Mouse (Mus musculus): ENCODE results near the gene Cmtm8.

The Cmtm8 gene

GRCm38 (mm10) chr9:114844017-114844662 lies at the start of gene Cmtm8:
Gene Cmtm8, minus strand, starts transcription at chr9:114844156.
- peak; percentile 30 to 55 for DNase-seq (ENCODE audit: low spot score in 2 of 2)

- no peak for DNase-seq (ENCODE audit: low spot score in 2 of 2)
Observed at GRCm38 (mm10) chr9:114892974-114893373, 49.0 kb upstream of the Cmtm8 start.

GRCm38 (mm10) chr9:114890377-114890776 lies 46.4 kb upstream of the Cmtm8 start:
- DNase-seq (ENCODE audit: low spot score in 2 of 2), result no peak

- no peak for DNase-seq (ENCODE audit: low spot score in 2 of 2)
Observed at GRCm38 (mm10) chr9:114888856-114889407, 45.0 kb upstream of the Cmtm8 start.

DNA sequence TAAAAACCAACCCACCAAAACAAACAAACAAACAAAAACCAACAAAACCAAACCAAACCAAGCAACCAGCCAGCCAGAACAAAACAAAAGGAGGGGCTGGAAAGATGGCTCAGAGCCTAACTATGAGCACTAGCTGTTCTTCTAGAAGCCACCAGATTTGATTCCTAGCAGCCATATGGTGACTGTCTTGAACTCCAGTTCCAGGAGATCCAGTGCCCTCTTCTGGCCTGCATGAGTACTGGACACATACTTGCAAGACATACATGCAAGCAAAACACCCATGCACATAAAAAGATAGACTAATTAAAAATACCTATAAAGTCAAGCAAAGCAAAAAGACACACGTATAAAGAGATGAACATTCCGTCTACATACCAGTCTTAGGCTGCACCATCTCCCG lies 43.7 kb upstream of the Cmtm8 start:
- DNase-seq (ENCODE audit: low spot score in 2 of 2), result peak; percentile 7 to 36

DNA sequence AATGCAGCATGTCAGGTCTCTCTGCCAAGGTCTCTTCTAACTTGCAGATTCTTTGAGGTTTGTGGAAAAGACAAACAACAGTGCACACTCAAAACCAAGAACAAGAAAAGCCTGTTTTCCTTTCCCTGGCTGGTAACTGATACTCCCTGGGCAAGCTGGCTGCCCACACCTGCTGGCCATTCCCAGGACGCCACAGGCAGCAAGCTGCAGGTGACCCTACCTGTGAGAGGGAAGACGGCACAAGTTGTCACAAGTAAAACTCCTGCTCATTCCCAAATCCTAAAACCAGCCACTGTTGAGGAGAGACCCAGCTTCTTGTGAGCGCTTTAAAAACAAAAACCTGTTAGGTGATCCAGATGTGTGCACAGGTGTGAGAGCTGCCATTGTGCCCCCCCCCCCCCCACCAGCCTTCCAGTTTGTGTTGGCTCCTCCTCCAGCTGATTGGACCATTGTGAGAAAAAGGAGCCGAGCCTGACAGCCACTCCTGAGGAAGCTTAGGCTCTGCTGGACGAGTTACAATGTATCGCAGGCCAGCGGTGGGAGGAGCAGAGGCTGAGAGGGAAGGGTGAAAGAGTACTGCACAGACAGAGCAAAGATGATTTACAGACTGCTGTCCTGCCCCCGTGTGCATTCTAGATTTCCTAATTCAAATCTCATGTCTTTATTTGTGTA lies 42.2 kb upstream of the Cmtm8 start:
- DNase-seq (ENCODE audit: low spot score in 2 of 2), result no peak

DNA sequence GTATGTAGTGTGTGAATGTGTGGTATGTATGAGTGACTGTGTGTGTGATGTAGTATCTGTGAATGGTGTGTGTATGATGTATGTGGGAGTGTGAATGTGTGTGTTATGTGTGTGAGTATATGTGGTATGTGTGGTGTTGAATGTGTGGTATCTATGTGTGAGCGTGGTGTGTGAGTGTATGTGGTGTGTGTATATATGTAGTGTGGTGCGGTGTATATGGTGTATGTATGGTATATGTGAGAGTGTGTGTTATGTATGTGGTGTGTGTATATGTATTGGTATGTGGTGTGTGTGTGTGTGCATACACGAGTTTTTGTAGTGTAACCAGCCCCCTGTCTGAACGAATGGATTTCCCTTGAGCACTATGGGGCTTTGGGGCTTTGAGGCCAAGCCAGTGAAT lies 41.6 kb upstream of the Cmtm8 start:
- DNase-seq (ENCODE audit: low spot score in 2 of 2), result no peak

- no peak for DNase-seq (ENCODE audit: low spot score in 2 of 2)
Observed at GRCm38 (mm10) chr9:114881977-114882376, 38.0 kb upstream of the Cmtm8 start.

GRCm38 (mm10) chr9:114855327-114855726 lies 11.4 kb upstream of the Cmtm8 start:
- DNase-seq (ENCODE audit: low spot score in 2 of 2), result no peak

- no peak for DNase-seq (ENCODE audit: low spot score in 2 of 2)
Observed at GRCm38 (mm10) chr9:114854686-114855085, 10.7 kb upstream of the Cmtm8 start.

DNA sequence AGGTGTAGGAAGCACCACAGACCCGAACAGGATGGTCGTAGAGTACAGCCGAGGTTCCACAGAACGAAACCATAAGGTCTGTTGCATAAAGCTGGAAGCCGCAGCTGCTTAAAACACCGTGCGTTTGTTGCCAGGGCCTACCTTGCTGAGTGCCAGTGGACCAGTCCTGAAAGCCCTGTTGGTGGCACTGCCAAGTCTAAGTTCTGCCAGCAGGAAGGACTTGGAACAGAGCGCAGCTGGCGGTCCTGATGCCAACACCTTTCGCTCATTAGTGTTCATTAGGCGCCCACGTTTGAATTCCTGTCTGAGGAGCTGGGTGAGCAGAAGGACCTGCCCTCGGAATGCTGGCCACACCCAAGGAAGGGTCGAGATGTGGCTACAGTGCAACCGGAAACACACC lies 9.4 kb upstream of the Cmtm8 start:
- no peak for DNase-seq (ENCODE audit: low spot score in 2 of 2)

DNA sequence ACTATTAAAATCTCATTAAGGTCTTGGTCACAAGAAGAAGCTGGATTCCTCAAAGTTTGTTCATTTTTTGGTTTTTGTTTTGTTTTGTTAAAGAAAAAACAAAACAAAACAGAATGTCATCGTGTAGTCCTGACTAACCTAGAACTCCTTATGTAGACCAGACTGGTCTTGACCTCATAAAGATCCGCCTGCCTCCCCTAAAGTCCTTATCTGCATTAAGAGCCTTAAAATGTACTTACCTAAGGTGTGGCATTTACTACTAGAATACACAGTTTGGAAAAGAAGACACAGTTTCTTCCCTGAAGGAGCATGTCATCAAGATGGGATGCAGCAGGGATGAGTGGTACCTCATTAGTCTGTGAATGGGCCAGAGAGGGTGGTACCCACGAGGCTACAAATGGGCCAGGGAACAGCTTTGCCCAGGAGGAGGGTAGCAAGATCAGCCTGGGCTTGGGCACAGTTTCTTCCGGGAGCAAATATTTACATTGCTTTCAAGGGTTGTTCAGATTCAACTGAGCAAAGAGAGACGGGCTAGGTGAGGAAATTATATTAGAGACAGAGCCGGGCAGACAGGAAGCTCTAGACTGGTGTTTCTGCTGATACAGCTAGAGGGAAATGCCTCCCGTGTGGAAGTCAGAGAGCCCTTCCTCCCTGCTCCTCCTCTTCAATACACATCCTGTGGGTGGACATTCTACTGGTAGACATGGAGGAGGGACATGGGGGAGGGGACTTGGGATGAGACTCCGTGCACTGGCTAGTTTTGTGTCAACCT lies 7.6 kb upstream of the Cmtm8 start:
- DNase-seq (ENCODE audit: low spot score in 2 of 2), result no peak

GRCm38 (mm10) chr9:114843634-114844016 lies 331 bp downstream of the Cmtm8 start:
- peak in 1 of 2 experiments; percentile 25 for DNase-seq (ENCODE audit: low spot score in 2 of 2)

GRCm38 (mm10) chr9:114842886-114843285 lies 1.1 kb downstream of the Cmtm8 start:
- no peak for DNase-seq (ENCODE audit: low spot score in 2 of 2)

DNA sequence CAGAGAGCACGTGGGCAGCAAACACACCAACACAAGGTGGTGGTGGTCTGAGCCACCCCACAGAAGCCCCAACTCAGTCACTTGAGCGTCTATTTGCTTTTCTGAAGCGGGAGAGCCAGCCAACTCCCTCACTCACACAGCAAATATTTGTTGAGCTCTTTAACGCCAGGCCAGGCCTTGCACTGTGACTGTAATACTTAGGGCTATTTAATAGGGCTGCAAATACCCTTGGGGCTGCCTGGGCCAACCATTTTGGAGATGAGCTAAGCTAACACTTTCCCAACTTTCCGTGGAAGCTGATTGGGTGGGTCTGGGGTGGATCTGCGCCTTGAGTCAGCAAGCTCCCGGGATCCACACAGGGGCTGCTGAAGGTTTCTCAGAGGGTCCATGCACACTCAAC lies 1.7 kb downstream of the Cmtm8 start:
- DNase-seq (ENCODE audit: low spot score in 2 of 2), result no peak

DNA sequence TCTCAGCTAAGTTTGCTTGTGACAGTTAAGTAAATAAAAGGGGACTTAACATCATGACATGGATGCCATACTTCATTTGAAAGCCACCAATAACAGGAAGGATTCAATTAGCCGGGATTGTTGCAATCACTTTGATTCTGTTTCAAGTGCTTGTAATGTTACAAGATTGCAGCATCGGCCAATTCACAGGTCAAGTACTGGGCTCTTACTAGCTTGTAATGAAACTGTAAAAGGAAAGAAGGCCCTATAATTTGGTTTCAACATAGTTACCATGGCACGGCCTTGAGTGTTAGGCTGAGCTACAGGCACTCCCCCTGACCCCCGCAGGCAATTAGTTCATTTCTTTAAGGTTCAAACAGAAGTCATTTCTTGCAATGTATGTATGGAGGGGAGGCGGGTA lies 5.1 kb downstream of the Cmtm8 start:
- no peak for DNase-seq (ENCODE audit: low spot score in 2 of 2)

- no peak for DNase-seq (ENCODE audit: low spot score in 2 of 2)
Observed at GRCm38 (mm10) chr9:114831527-114831926, 12.4 kb downstream of the Cmtm8 start.

DNA sequence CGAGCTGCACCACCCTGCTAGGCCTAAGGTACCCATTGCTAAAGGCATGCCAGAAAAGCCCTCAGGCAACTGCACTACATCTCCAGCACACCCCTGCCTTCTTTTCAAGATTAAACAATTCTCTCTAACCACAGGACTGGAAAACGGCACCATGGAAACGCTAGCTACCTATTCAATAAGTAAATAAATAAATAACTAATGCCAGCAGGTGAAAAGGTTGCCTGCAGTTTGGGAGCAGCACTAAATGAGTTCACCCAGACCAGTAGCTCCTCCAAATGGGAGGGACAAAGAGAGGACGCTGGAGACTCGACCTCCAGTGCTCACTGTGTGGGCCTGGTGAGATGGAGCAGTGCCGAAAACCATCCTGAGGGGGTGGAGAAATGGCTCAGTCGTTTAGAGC lies 13.6 kb downstream of the Cmtm8 start:
- DNase-seq (ENCODE audit: low spot score in 2 of 2), result no peak

DNA sequence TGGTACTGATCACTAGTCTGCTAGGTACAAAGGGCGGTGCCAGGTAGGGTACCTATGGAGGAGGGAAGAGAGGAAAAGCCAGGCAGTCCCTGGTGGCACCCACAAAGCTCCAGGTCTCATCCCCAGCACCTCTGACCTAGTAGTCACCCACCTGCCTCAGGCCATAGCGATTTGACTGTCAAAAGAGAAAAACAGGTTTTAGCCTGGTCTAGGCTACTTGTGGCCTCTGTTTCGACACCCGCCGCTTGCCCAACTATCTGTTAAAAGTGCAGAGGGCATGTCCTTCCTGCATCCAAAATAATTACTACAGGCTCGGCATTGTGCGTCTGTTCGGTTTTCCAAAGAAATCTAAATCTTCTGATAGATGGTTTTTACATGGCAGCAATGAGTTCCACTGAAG lies 14.3 kb downstream of the Cmtm8 start:
- DNase-seq (ENCODE audit: low spot score in 2 of 2), result no peak

GRCm38 (mm10) chr9:114828377-114828776 lies 15.6 kb downstream of the Cmtm8 start:
- DNase-seq (ENCODE audit: low spot score in 2 of 2), result no peak

GRCm38 (mm10) chr9:114827242-114827852 lies 16.6 kb downstream of the Cmtm8 start:
- no peak for DNase-seq (ENCODE audit: low spot score in 2 of 2)

DNA sequence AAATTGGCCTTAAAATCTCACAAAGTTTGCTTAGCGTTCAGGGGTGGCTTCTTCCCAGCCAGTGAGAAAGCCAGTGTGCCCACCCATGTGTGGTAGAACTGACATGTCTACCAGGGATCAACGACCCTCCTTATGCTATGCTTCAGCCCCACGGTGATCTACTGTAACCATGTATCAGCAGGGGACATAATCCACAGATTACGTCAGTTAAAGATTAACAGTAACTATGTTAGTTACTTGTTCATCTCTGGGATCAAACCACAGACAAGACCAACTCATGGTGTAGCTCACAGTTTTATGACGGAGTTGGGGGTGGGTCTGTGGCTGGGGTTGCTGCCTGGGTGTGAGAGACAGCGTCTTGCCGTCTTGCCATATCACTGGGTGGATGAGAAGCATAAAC lies 19.8 kb downstream of the Cmtm8 start:
- DNase-seq (ENCODE audit: low spot score in 2 of 2), result no peak
